Mouse (Mus musculus) heart, embryonic 14.5 days (tissue): Measurements from ENCODE around the gene Pigm. TPM values are rescaled to one million over a fixed set of nuclear protein-coding genes. Genes with fewer than 3 reads are reported as not detected.

Experiments used
- polyA plus RNA-seq: library from polyadenylated mRNA; unstranded; fragments of >200 nt; fragmentation: Nextera tagmentation; extraction: Ambion mirVana; gene quantifications from 2 replicates; pipeline ENCODE4 v1.2.1, GENCODE M21; 2014

Gene Pigm
- polyA plus RNA-seq, 1 experiment from 2014 or later: 6.3 TPM

Other genes with a start within 250 kb of the Pigm start
- gene Pex19, start 249.8 kb upstream of the Pigm start, polyA plus RNA-seq: 119 and 136 TPM in 2 replicates
- 101 and 104 TPM in 2 replicates for gene Dcaf8, start 228.5 kb upstream of the Pigm start, polyA plus RNA-seq
- 160 and 166 TPM in 2 replicates for gene Pea15a, start 169.7 kb upstream of the Pigm start, polyA plus RNA-seq
- 138 and 148 TPM in 2 replicates for gene Casq1, start 156.7 kb upstream of the Pigm start, polyA plus RNA-seq
- 0.23 and 0.26 TPM in 2 replicates for gene Atp1a4, start 118.1 kb upstream of the Pigm start, polyA plus RNA-seq
- gene Igsf8, start 114.9 kb upstream of the Pigm start, polyA plus RNA-seq: 20.7 and 24.7 TPM in 2 replicates
- 5.3 and 7.3 TPM in 2 replicates for gene Atp1a2, start 78.5 kb upstream of the Pigm start, polyA plus RNA-seq
- not detected in 2 replicates for gene Kcnj9, start 47.2 kb upstream of the Pigm start, polyA plus RNA-seq
- gene Kcnj10, start 35.3 kb upstream of the Pigm start, polyA plus RNA-seq: not detected in 2 replicates
- gene Slamf9, start 98.8 kb downstream of the Pigm start, polyA plus RNA-seq: 1.5 and 1.6 TPM in 2 replicates
- gene Igsf9, start 105.2 kb downstream of the Pigm start, polyA plus RNA-seq: 2.0 and 5.0 TPM in 2 replicates
- gene Tagln2, start 123.5 kb downstream of the Pigm start, polyA plus RNA-seq: 187 and 196 TPM in 2 replicates
- 2.0 and 2.6 TPM in 2 replicates for gene Cfap45, start 144.3 kb downstream of the Pigm start, polyA plus RNA-seq
- 0.22 and 0.23 TPM in 2 replicates for gene Vsig8, start 179.4 kb downstream of the Pigm start, polyA plus RNA-seq
- gene Slamf8, start 214.0 kb downstream of the Pigm start, polyA plus RNA-seq: 0.12 TPM in 1 of 2 replicates, not detected in the other
- gene Fcrl6, start 226.0 kb downstream of the Pigm start, polyA plus RNA-seq: not detected in 2 replicates